Mouse (Mus musculus): ENCODE measurements around the gene Slx4. TPM values are rescaled to one million over a fixed set of nuclear protein-coding genes. Genes with fewer than 3 reads are reported as not detected.
A peak's percentile ranks its signal among the peaks of the same experiment; 100 is the strongest.
"Not testable (repeated sequence)": the region's sequence is repeated elsewhere in the genome, so short reads cannot be mapped to it uniquely, and the experiment has no call there.

Gene Slx4
- total RNA-seq, 2 experiments from 2014 or later: 10.2 to 15.7 TPM

GRCm38 (mm10) chr16:4012882-4013570, 9.5 kb upstream of the Slx4 start:
- no peak for DNase-seq

- no peak for DNase-seq
Observed at GRCm38 (mm10) chr16:3988410-3988809, 15.2 kb downstream of the Slx4 start.

- DNase-seq: no peak
Observed at GRCm38 (mm10) chr16:3983146-3983700, 20.3 kb downstream of the Slx4 start.

GRCm38 (mm10) chr16:3982173-3982572, 21.4 kb downstream of the Slx4 start:
- DNase-seq: no peak

GRCm38 (mm10) chr16:3976712-3977111, 26.9 kb downstream of the Slx4 start:
- DNase-seq: no peak

GRCm38 (mm10) chr16:3976251-3976671, 27.3 kb downstream of the Slx4 start, which contains the start of gene Nlrc3:
Gene Nlrc3, minus strand, starts transcription at chr16:3976632.
- DNase-seq: no peak

- no peak for DNase-seq
Observed at GRCm38 (mm10) chr16:3975658-3976057, 27.9 kb downstream of the Slx4 start.

GRCm38 (mm10) chr16:3974456-3974855, 29.1 kb downstream of the Slx4 start:
- not testable (repeated sequence) for DNase-seq

GRCm38 (mm10) chr16:3965534-3965933, 38.0 kb downstream of the Slx4 start:
- DNase-seq: no peak

- DNase-seq: peak; percentile 17
Observed at GRCm38 (mm10) chr16:3964990-3965389, 38.6 kb downstream of the Slx4 start.

- no peak for DNase-seq
Observed at GRCm38 (mm10) chr16:3959261-3959660, 44.3 kb downstream of the Slx4 start.

- peak; percentile 39 for DNase-seq
Observed at GRCm38 (mm10) chr16:3956369-3956768, 47.2 kb downstream of the Slx4 start.

- DNase-seq: no peak
Observed at GRCm38 (mm10) chr16:3951141-3951540, 52.4 kb downstream of the Slx4 start.

- no peak for DNase-seq
Observed at GRCm38 (mm10) chr16:3934701-3935100, 68.9 kb downstream of the Slx4 start.

- no peak for DNase-seq
Observed at GRCm38 (mm10) chr16:3934091-3934490, 69.5 kb downstream of the Slx4 start.

GRCm38 (mm10) chr16:3933536-3933935, 70.0 kb downstream of the Slx4 start:
- no peak for DNase-seq

- DNase-seq: no peak
Observed at GRCm38 (mm10) chr16:3929151-3929550, 74.4 kb downstream of the Slx4 start.

Other genes starting within 250 kb of the Slx4 start
- not detected for gene Olfr15, start 172.9 kb downstream of the Slx4 start, total RNA-seq (2021)
- 1 to 10 TPM; 1.2 to 1.6 TPM for gene Zfp174, start 156.5 kb downstream of the Slx4 start, total RNA-seq (2021)
- 10 to 100 TPM; 31.5 to 34.3 TPM for gene Naa60, start 131.4 kb downstream of the Slx4 start, total RNA-seq (2021)
- 1 to 10 TPM; 7.0 to 8.9 TPM for gene Zfp597, start 119.2 kb downstream of the Slx4 start, total RNA-seq (2021)
- gene Gm20695, start 119.1 kb downstream of the Slx4 start, total RNA-seq (2021): 1 to 10 TPM in 1 of 2 experiments, under 1 TPM in 1; 0.61 to 1.0 TPM
- 1 to 10 TPM; 1.3 to 2.7 TPM for gene 1700037C18Rik, start 95.1 kb downstream of the Slx4 start, total RNA-seq (2021)
- 1 to 10 TPM; 6.8 to 7.7 TPM for gene Cluap1, start 95.0 kb downstream of the Slx4 start, total RNA-seq (2021)
- 1 to 10 TPM; 4.3 to 5.1 TPM for gene Nlrc3, start 27.1 kb downstream of the Slx4 start, total RNA-seq (2021)
- not detected for gene Dnase1, start 33.2 kb upstream of the Slx4 start, total RNA-seq (2021)
- 10 to 100 TPM; 77.6 to 85.0 TPM for gene Trap1, start 74.1 kb upstream of the Slx4 start, total RNA-seq (2021)
- gene Crebbp, start 210.2 kb upstream of the Slx4 start, total RNA-seq (2021): 10 to 100 TPM; 39.3 to 47.6 TPM